Mouse (Mus musculus) CH12.LX (cell line): ENCODE measurements around the gene Gm20388.

Experiments
- CTCF ChIP-seq, 2 experiments: IDR thresholded peaks in 1 of 2; conservative IDR thresholded peaks in 1 of 2; 2 replicates each; pipeline ENCODE4 v1.5.1; 2011 to 2012; ENCODE audit warnings: low read depth in 2 of 2, low read length in 2 of 2, improper control_type of control experiment in 1 of 2, inconsistent platforms in 1 of 2, mild to moderate bottlenecking in 1 of 2, moderate library complexity in 1 of 2
- GABPA ChIP-seq: IDR thresholded peaks from 2 replicates; pipeline ENCODE4 v1.6.1; 2012; ENCODE audit warnings: low read depth, low read length, improper control_type of control experiment, inconsistent platforms; ENCODE audit not compliant: insufficient replicate concordance
- POLR2AphosphoS2 ChIP-seq: IDR thresholded peaks from 2 replicates; pipeline ENCODE4 v1.6.1; 2011; ENCODE audit warnings: low read depth, low read length, improper control_type of control experiment
- TBP ChIP-seq: conservative IDR thresholded peaks from 2 replicates; pipeline ENCODE4 v1.6.1; 2011; ENCODE audit warnings: low read depth, low read length, improper control_type of control experiment
- UBTF ChIP-seq: IDR thresholded peaks from 2 replicates; pipeline ENCODE4 v1.6.1; 2012; ENCODE audit warnings: low read depth, mild to moderate bottlenecking, inconsistent platforms, low read length, improper control_type of control experiment, moderate library complexity
- USF1 ChIP-seq: IDR thresholded peaks from 2 replicates; pipeline ENCODE4 v1.6.1; 2014; ENCODE audit warnings: low read depth, mild to moderate bottlenecking, inconsistent platforms, low read length, improper control_type of control experiment

DNA sequence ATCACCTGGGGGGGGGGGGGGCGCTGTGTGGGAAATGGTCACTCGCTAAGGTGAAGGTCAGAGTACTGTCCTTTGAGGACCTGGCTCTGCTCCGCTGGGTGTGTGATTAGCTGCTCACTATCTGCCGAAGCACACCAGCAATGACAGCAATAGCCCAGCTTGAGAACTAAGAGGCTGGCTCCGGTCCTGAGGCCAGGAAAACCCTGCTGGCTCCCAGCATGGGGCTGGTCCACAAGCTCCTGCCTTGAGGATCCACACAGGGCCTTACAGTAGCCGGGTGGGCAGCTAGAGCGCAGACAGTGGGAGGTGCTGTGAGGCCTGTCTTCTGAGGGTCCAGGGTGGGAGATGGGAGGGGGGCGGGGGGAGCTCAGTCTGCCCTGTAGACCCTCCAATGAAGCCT, 397.5 kb downstream of the Gm20388 start:
- TF ChIP-seq CTCF (conservative IDR thresholded peaks at IDR 0.05 in 1 of 2, IDR thresholded peaks at IDR 0.05 in 1 of 2; ENCODE audit: low read depth in 2 of 2, low read length in 2 of 2) (no peak), USF1 (no peak), UBTF (no peak), GABPA (no peak), POLR2AphosphoS2 (no peak), TBP (no peak)
